25 mouse cellular contexts compared by ENCODE assay signal in the genomic region with DNA sequence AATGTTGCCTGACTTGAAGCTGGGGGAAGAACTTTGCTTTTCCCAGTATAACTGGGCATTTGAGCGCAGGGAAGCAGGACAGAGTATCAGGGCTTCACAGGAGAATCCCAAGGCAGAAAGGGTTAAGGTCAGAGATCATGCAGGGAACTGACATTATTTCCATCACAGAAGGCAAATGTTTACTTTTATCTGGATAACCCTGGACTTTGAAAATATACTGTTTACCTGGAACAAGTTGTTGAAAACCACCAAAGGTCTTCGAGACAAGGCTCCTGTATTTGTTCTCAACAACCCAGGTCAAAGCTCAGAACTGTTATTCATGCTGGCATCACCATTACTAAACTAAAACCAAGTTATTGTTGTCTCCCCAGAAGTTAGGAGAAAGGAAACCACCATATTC. TPM values are rescaled to one million over a fixed set of nuclear protein-coding genes. Genes with fewer than 3 reads are reported as not detected.
DNase-seq lines count a peak whose midpoint lies in the region; ATAC-seq lines count a peak whose summit lies in the region.
"Had no signal": no experiment of that assay in that cellular context is flagged by ENCODE, and none has a peak within 500 bp of the region (broad histone marks: within the 10 kb centered on the region; RNA-seq: fewer than 3 reads in every experiment).

No protein-coding gene starts in this region.

- no peak overlapping the region for H3K9ac ChIP-seq in liver, embryonic 12.5 days
- H3K9ac ChIP-seq in liver, embryonic 16.5 days (ENCODE audit: low read depth, low read length) = no peak overlapping the region
- no peak overlapping the region for H3K9ac ChIP-seq in midbrain, embryonic 14.5 days (replicated peaks; ENCODE audit: low read length)
- H3K9ac ChIP-seq: embryonic facial prominence, embryonic 13.5 days; forebrain, embryonic 13.5 days; hindbrain, embryonic 13.5 days had no signal

- no peaks in the 10 kb centered on the region for H3K9me3 ChIP-seq in liver, embryonic 12.5 days (replicated peaks)
- no peaks in the 10 kb centered on the region for H3K9me3 ChIP-seq in liver, embryonic 16.5 days (replicated peaks; ENCODE audit: control insufficient read depth, low read length)
- H3K9me3 ChIP-seq in midbrain, embryonic 14.5 days (ENCODE audit: control insufficient read depth, low read length) = no peaks in the 10 kb centered on the region
- H3K9me3 ChIP-seq: embryonic facial prominence, embryonic 10.5 days; embryonic facial prominence, embryonic 13.5 days; forebrain, embryonic 10.5 days; forebrain, embryonic 13.5 days; G1E; hindbrain, embryonic 13.5 days had no signal

- H3K4me1 ChIP-seq in liver, embryonic 12.5 days = peaks cover 10% of the 10 kb centered on the region; the same call in 1 of the 2 replicates
- no peaks in the 10 kb centered on the region; the same call in none of the 2 replicates for H3K4me1 ChIP-seq in liver, embryonic 16.5 days (ENCODE audit: control insufficient read depth, low read depth, low read length)
- no peaks in the 10 kb centered on the region for H3K4me1 ChIP-seq in midbrain, embryonic 14.5 days (ENCODE audit: control insufficient read depth, insufficient read depth, low read length)
- H3K4me1 ChIP-seq: embryonic facial prominence, embryonic 13.5 days; forebrain, embryonic 13.5 days had no signal

- H3K27me3 ChIP-seq in liver, embryonic 12.5 days (replicated peaks) = no peaks in the 10 kb centered on the region
- H3K27me3 ChIP-seq in liver, embryonic 16.5 days (ENCODE audit: control insufficient read depth, insufficient read depth, low read depth, low read length) = no peaks in the 10 kb centered on the region
- no peaks in the 10 kb centered on the region for H3K27me3 ChIP-seq in midbrain, embryonic 14.5 days (ENCODE audit: control insufficient read depth, insufficient read depth, low read length)
- H3K27me3 ChIP-seq: CH12.LX; embryonic facial prominence, embryonic 13.5 days; forebrain, embryonic 13.5 days; hindbrain, embryonic 13.5 days; Patski had no signal

- no peaks in the 10 kb centered on the region for H3K36me3 ChIP-seq in liver, embryonic 12.5 days
- no peaks in the 10 kb centered on the region for H3K36me3 ChIP-seq in liver, embryonic 16.5 days (ENCODE audit: control insufficient read depth, insufficient read depth)
- H3K36me3 ChIP-seq in midbrain, embryonic 14.5 days (ENCODE audit: control insufficient read depth, insufficient read depth, low read length) = no peaks in the 10 kb centered on the region
- H3K36me3 ChIP-seq: embryonic facial prominence, embryonic 10.5 days; embryonic facial prominence, embryonic 13.5 days; forebrain, embryonic 10.5 days; G1E; hindbrain, embryonic 13.5 days had no signal

- 0 out of 2 replicates have a peak, but pooled peaks have one; percentile 42 for ATAC-seq in liver, embryonic 12.5 days
- ATAC-seq in liver, embryonic 16.5 days (ENCODE audit: low read depth) = peak; percentile 77
- no peak for ATAC-seq in midbrain, embryonic 14.5 days (ENCODE audit: low FRiP score, low TSS enrichment)
- ATAC-seq: forebrain, embryonic 13.5 days; forebrain, embryonic 16.5 days; hindbrain, embryonic 16.5 days; Patski had no signal

- DNase-seq in liver = no peak
- DNase-seq in yolk sac, embryonic 10.5 days (ENCODE audit: low spot score) = peak; percentile 62
- DNase-seq in midbrain, embryonic 14.5 days = no peak
- DNase-seq in adrenal gland, postnatal 10 days = no peak
- DNase-seq: adrenal gland, postnatal 14 days; B cell, adult 2 months; cerebellum, adult 11 months; cerebellum, adult 8-10 months; cerebellum, postnatal 10 days; cerebellum, postnatal 36 days; embryo, embryonic 11 days; gastrocnemius, postnatal 10 days had no signal

- no peak overlapping the region for H3K4me3 ChIP-seq in liver, embryonic 12.5 days
- H3K4me3 ChIP-seq in liver, embryonic 16.5 days (ENCODE audit: low read depth, low read length) = no peak overlapping the region
- H3K4me3 ChIP-seq in midbrain, embryonic 14.5 days (replicated peaks; ENCODE audit: low read depth, low read length) = no peak overlapping the region
- H3K4me3 ChIP-seq: embryonic facial prominence, embryonic 10.5 days; embryonic facial prominence, embryonic 13.5 days; forebrain, embryonic 10.5 days; forebrain, embryonic 13.5 days; hindbrain, embryonic 13.5 days had no signal

- whole genome bisulfite sequencing in liver, embryonic 12.5 days (ENCODE audit: insufficient replicate concordance) = 54% methylated on average over 2 of the region's 2 CpGs
- 44% methylated on average over 2 of the region's 2 CpGs for WGBS in liver, embryonic 16.5 days (ENCODE audit: insufficient replicate concordance)
- 84% methylated on average over 2 of the region's 2 CpGs for WGBS in midbrain, embryonic 14.5 days

- H3K27ac ChIP-seq in liver, embryonic 12.5 days = peak overlapping the region; percentile 25; the same call in 1 of the 2 replicates
- H3K27ac ChIP-seq in liver, embryonic 16.5 days (ENCODE audit: low read length) = peak overlapping the region; percentile 68
- no peak overlapping the region for H3K27ac ChIP-seq in midbrain, embryonic 14.5 days (replicated peaks; ENCODE audit: low read depth, low read length)
- H3K27ac ChIP-seq: embryonic facial prominence, embryonic 10.5 days; embryonic facial prominence, embryonic 13.5 days; forebrain, embryonic 10.5 days; forebrain, embryonic 13.5 days; hindbrain, embryonic 13.5 days had no signal

- H3K4me2 ChIP-seq in liver, embryonic 12.5 days = no peak overlapping the region
- no peak overlapping the region for H3K4me2 ChIP-seq in liver, embryonic 16.5 days (ENCODE audit: low read depth, low read length)
- no peak overlapping the region for H3K4me2 ChIP-seq in midbrain, embryonic 14.5 days (ENCODE audit: low read length)
- H3K4me2 ChIP-seq: embryonic facial prominence, embryonic 13.5 days; forebrain, embryonic 13.5 days; heart, embryonic 11.5 days; hindbrain, embryonic 13.5 days had no signal

RNA-seq across cellular contexts. Expression of a gene that starts 32.0 kb away (rescaled TPM):
- 231 and 245 TPM in 2 replicates for polyA plus RNA-seq in liver, embryonic 12.5 days (2016; fragmentation: Nextera tagmentation; extraction: Ambion mirVana)
- 1,030 and 1,155 TPM in 2 replicates for polyA plus RNA-seq in liver, embryonic 16.5 days (2015; fragmentation: Nextera tagmentation; extraction: Ambion mirVana)
- polyA plus RNA-seq in midbrain, embryonic 14.5 days (2014; fragmentation: Nextera tagmentation; extraction: Ambion mirVana) = 47.6 and 131 TPM in 2 replicates
- 1,000 to 10,000 TPM in 1 of 2 experiments, 100 to 1,000 TPM in 1; 700 to 1,333 TPM for total RNA-seq in adrenal gland, postnatal 10 days (2021)
- polyA plus RNA-seq: G1E had no signal
